Mouse (Mus musculus) C2C12 (cell line): ENCODE results near the gene Fkbp9. TPM values are rescaled to one million over a fixed set of nuclear protein-coding genes. Genes with fewer than 3 reads are reported as not detected.

Source experiments
- H3K27me3 ChIP-seq: one replicate; pipeline ENCODE4 v1.6.1; 2011; ENCODE audit not compliant: control insufficient read depth, insufficient read depth, insufficient read length
- H3K36me3 ChIP-seq: one replicate; pipeline ENCODE4 v1.6.1; 2011; ENCODE audit not compliant: control insufficient read depth, insufficient read depth
- H3K4me3 ChIP-seq: one replicate; pipeline ENCODE4 v1.5.1; 2011; ENCODE audit warnings: mild to moderate bottlenecking, control low read depth; ENCODE audit not compliant: poor library complexity, insufficient read depth, severe bottlenecking
- H3K79me2 ChIP-seq: one replicate; pipeline ENCODE4 v1.6.1; 2011; ENCODE audit not compliant: control insufficient read depth, insufficient read depth
- H3K79me3 ChIP-seq: one replicate; pipeline ENCODE4 v1.6.1; 2011; ENCODE audit warnings: low read depth, control low read depth
- H3ac ChIP-seq: one replicate; pipeline ENCODE3; 2011; ENCODE audit warnings: low read depth; ENCODE audit not compliant: control insufficient read depth, insufficient read length
- CEBPB ChIP-seq: IDR thresholded peaks from one replicate; pipeline ENCODE4 v1.6.1; 2011; ENCODE audit warnings: low read depth, mild to moderate bottlenecking, control low read depth, moderate library complexity
- CTCF ChIP-seq: IDR thresholded peaks from one replicate; pipeline ENCODE4 v1.5.1; 2011; ENCODE audit not compliant: control insufficient read depth, insufficient read depth, insufficient read length
- FOSL1 ChIP-seq: IDR thresholded peaks from one replicate; pipeline ENCODE4 v1.8.0; 2011; ENCODE audit warnings: mild to moderate bottlenecking, low read length; ENCODE audit not compliant: poor library complexity, insufficient read depth, severe bottlenecking
- MAX ChIP-seq: IDR thresholded peaks from one replicate; pipeline ENCODE4 v1.6.1; 2011; ENCODE audit warnings: mild to moderate bottlenecking, control low read depth
- MYOD1 ChIP-seq: IDR thresholded peaks from one replicate; pipeline ENCODE4 v1.6.1; 2011; ENCODE audit warnings: low read depth; ENCODE audit not compliant: control insufficient read depth, insufficient read length
- MYOG ChIP-seq: IDR thresholded peaks from one replicate; pipeline ENCODE4 v1.6.1; 2011; ENCODE audit not compliant: control insufficient read depth, insufficient read length; ENCODE audit errors: extremely low read depth
- USF1 ChIP-seq: IDR thresholded peaks from one replicate; pipeline ENCODE4 v1.6.1; 2011; ENCODE audit warnings: low read depth, mild to moderate bottlenecking, control low read depth, moderate library complexity
- polyA plus RNA-seq: library from polyadenylated mRNA; unstranded; fragments of >200 nt; fragmentation: generic; extraction: Trizol; gene quantifications from one replicate; pipeline ENCODE4 v1.2.1, GENCODE M21; 2012; ENCODE audit warnings: missing spikeins

Gene Fkbp9
- polyA plus RNA-seq, 1 experiment, result 90.4 TPM

DNA sequence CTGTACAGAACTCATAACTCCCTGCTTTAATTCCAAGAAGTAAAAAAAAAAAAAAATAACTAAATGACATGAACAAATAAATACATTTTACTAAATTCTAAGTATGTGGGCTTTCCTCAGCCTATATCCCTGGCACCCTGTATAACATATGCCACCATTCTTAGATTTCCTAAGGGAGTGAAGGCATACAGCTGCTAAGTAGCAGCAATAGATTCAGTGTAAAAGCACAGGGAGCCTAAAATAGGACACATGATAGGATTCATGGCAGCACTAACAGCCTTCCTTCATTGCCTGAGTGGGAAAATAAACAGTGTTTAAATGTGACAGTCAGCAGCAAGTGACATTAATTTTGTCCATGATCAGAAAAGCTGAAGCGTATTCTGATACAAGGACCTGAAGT lies 72.5 kb downstream of the Fkbp9 start:
- Histone ChIP-seq H3K27me3 (no peaks in the 10 kb centered on the region), H3K79me2 (peaks cover 47% of the 10 kb centered on the region), H3K79me3 (peaks cover 17% of the 10 kb centered on the region), H3ac (no peak overlapping the region), H3K36me3 (no peaks in the 10 kb centered on the region), H3K4me3 (no peak overlapping the region)
- no peak for TF ChIP-seq CTCF
- no peak for TF ChIP-seq USF1
- TF ChIP-seq MYOG, result no peak
- no peak for TF ChIP-seq MYOD1
- TF ChIP-seq MAX, result no peak
- no peak for TF ChIP-seq CEBPB

DNA sequence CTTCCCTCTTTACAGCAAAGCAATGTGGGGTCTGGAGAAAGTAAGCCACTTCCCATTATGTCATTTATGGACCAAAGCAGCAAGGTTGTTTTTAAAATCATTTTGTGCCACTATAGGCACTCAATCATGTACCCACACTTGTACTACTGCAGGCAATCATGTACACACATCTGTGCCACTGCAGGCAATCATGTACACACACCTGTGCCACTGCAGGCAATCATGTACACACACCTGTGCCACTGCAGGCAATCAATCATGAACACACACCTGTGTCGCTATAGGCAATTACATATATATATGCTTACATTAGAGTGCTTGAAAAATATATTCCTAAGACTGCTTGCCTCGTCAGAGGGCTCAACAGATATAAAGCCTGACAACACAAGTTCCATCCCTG lies 73.1 kb downstream of the Fkbp9 start:
- peaks cover 17% of the 10 kb centered on the region for H3K79me3 ChIP-seq
- peaks cover 48% of the 10 kb centered on the region for H3K79me2 ChIP-seq
- no peaks in the 10 kb centered on the region for H3K36me3 ChIP-seq
- no peaks in the 10 kb centered on the region for H3K27me3 ChIP-seq
- no peak overlapping the region for H3K4me3 ChIP-seq
- no peak for TF ChIP-seq MYOD1
- TF ChIP-seq FOSL1, result no peak
- no peak overlapping the region for H3ac ChIP-seq

DNA sequence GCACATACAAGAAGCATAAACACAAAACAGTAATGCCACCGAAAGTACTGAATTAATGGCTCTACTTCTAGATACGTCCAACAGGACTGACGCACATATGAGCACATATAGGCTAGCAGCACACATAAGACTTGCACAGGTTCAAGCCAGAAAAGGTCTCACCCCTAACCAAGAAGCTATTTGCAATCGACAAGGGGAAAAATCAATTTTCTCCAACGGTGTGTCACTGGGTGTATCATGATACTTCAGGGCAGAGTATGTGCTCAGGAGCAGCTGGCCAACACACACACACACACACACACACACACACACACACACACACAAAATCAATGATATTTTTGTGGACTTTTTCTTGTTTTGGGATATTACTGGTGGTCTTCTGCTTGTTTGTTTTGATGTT lies 73.6 kb downstream of the Fkbp9 start:
- Histone ChIP-seq H3K79me3 (peaks cover 17% of the 10 kb centered on the region), H3K36me3 (no peaks in the 10 kb centered on the region), H3ac (no peak overlapping the region), H3K27me3 (no peaks in the 10 kb centered on the region), H3K79me2 (peaks cover 48% of the 10 kb centered on the region), H3K4me3 (no peak overlapping the region)
- TF ChIP-seq MAX (no peak), CTCF (no peak), MYOG (no peak), FOSL1 (no peak), USF1 (no peak), CEBPB (no peak), MYOD1 (no peak)

DNA sequence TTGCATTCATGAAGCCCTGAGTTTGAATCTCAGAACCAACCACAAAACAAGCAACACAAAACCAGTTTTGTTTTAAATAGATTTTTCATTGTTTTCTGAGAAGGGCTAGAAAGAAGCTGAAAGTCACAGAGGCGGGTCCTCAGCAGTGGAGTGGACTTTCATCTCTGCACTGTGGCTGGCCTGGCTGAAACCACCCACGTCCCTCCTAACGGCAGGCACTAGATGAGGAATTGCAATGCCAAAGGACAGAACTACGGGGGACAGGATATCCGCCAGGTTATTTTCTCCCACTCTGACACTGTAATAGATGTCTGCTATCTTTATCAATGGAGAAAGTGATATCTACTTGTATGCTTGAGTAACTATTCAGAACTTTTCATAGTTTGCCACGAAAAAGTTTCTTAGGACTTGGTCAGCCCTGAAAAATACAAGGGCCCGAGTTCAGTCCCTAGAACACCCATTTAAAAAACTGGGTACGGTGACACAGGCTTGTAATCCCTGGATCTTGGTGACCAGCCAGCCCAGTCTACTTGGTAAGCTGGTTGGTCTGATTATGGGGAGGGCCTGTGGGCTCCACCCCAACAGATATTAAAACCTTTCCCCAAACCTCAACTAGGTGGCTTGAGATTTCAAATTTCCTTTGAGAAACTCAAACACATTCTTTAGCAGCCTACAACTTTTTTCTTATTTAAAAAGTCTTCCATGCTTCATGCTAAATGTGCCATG lies 74.4 kb downstream of the Fkbp9 start:
- H3K36me3 ChIP-seq, result no peaks in the 10 kb centered on the region
- H3K27me3 ChIP-seq, result no peaks in the 10 kb centered on the region
- peaks cover 14% of the 10 kb centered on the region for H3K79me3 ChIP-seq

DNA sequence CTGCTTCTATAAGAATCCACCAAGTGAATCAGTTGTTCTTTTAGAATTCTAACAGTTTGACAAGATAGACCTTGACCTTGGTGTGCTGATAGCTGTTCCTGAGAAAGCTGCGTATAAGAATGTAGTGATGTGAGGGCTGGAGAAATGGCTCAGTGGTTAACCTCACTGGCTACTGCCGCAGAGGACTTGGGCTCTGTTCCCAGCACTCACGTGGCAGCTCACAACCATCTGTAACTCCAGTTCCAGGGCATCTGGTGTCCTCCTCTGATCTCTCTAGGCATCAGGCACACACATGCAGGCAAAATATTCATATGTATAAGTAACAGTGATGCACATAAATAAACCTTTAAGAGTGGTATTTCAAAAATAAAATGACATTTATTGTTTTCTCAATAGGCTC lies 76.1 kb downstream of the Fkbp9 start:
- no peak overlapping the region for H3ac ChIP-seq
- H3K79me3 ChIP-seq, result peaks cover 11% of the 10 kb centered on the region

More for the DNA sequence above, 74.4 kb downstream of the Fkbp9 start:
- no peak overlapping the region for H3K4me3 ChIP-seq
- H3K79me2 ChIP-seq, result peaks cover 44% of the 10 kb centered on the region
- no peak for TF ChIP-seq MYOD1
- no peak for TF ChIP-seq FOSL1
- TF ChIP-seq CEBPB, result no peak
- no peak for TF ChIP-seq USF1
- TF ChIP-seq MYOG, result no peak
- no peak for TF ChIP-seq CTCF
- no peak for TF ChIP-seq MAX
- no peak overlapping the region for H3ac ChIP-seq

DNA sequence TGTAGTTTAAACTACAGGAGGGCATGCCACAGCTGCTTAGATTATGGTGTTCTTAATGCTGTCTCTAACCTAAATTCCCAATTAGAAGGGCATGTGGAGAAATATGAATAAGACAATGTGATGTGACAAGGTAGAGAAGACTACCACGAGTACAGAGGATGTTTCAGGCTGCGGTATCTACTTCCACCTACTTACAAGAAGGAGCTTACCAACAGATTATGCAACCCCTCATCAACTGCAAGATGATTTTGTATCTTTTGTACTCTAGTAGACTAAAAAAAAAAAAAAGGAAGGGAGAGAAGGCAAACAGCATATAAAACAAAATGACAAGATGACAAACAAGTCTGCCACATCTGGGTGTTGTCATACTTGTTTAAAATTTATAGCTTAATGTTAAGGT lies 76.5 kb downstream of the Fkbp9 start:
- H3K79me2 ChIP-seq, result peaks cover 29% of the 10 kb centered on the region
- H3K4me3 ChIP-seq, result no peak overlapping the region
- H3K27me3 ChIP-seq, result no peaks in the 10 kb centered on the region
- TF ChIP-seq MYOD1, result no peak
- TF ChIP-seq MAX, result no peak
- TF ChIP-seq CEBPB, result no peak
- TF ChIP-seq MYOG, result no peak
- no peak for TF ChIP-seq FOSL1
- TF ChIP-seq USF1, result no peak
- no peak for TF ChIP-seq CTCF
- H3K79me3 ChIP-seq, result peaks cover 12% of the 10 kb centered on the region
- H3ac ChIP-seq, result no peak overlapping the region
- H3K36me3 ChIP-seq, result no peaks in the 10 kb centered on the region

More for the DNA sequence above, 76.1 kb downstream of the Fkbp9 start:
- peaks cover 33% of the 10 kb centered on the region for H3K79me2 ChIP-seq
- H3K36me3 ChIP-seq, result no peaks in the 10 kb centered on the region
- H3K27me3 ChIP-seq, result no peaks in the 10 kb centered on the region
- no peak for TF ChIP-seq USF1
- no peak for TF ChIP-seq CTCF
- no peak for TF ChIP-seq FOSL1
- no peak for TF ChIP-seq CEBPB
- TF ChIP-seq MYOD1, result no peak
- no peak for TF ChIP-seq MYOG
- no peak for TF ChIP-seq MAX
- no peak overlapping the region for H3K4me3 ChIP-seq
